Comparison of ENCODE assay signal across 1 mouse cellular context in the genomic region with DNA sequence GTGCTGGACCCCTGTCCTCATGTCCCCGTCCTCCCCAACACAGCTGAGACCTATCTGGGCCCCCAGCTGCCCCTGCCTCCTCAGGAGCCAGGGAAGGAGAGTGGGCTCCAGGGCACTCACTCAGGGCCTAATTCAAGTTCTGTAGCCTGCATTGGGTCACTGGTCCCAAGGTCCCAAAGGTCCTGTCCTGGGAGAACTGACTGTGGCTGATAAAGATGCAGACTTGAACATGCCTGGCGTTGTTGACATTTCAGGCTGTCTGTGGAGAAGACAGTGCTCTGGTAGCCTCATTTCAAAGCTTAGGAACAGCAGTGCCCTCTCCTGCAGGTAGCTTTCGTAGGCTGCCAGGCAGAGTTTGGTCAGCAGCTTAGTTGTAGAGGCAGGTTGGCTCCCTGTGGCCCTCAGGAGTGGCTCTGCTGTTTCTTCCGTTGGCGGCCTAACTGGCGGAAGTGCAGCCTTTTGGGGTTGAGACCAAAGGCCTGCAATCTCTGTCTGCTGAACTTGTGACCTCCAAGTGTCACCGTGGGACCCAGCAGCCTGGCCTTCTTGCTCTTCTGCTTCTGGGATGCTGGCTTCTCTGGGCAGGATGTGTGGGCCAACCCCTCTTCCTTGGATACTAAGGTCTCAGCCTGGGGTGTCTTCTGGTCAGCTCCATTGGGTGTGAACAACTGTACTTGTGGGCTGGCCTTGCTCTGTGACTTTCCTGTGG.
TF ChIP-seq lines count a peak whose summit lies in the region.

No protein-coding gene starts in this region.

TF ChIP-seq in MEL, 35 proteins besides CTCF, POLR2A, EP300 and RAD21 (continued from another document):
- TF ChIP-seq ELF1 (IDR thresholded peaks at IDR 0.05; ENCODE audit: low read depth, low read length) = 0 out of 2 replicates have a peak, but pooled peaks have one; percentile 30
- peak; percentile 37; the same call in 1 of the 2 replicates for TF ChIP-seq SMC3 (IDR thresholded peaks at IDR 0.05; ENCODE audit: low read depth, low read length)
- TF ChIP-seq ETS1 (IDR thresholded peaks at IDR 0.05; ENCODE audit: low read depth, low read length) = no peak
- no peak; the same call in 1 of the 2 replicates for TF ChIP-seq ZKSCAN1 (IDR thresholded peaks at IDR 0.05; ENCODE audit: low read depth, low read length)
- no peak; the same call in 1 of the 2 replicates for TF ChIP-seq SIN3A (IDR thresholded peaks at IDR 0.05; ENCODE audit: low read length)
- TF ChIP-seq MYB (IDR thresholded peaks at IDR 0.05; ENCODE audit: low read depth, low read length) = peak; percentile 29; the same call in 1 of the 2 replicates
- TF ChIP-seq UBTF (IDR thresholded peaks at IDR 0.05; ENCODE audit: borderline replicate concordance, insufficient read depth, low read depth, low read length) = no peak
- TF ChIP-seq MYC (IDR thresholded peaks at IDR 0.05; ENCODE audit: low read depth, low read length) = no peak
- no peak for TF ChIP-seq JUND (IDR thresholded peaks at IDR 0.05; ENCODE audit: low read depth, low read length)
- TF ChIP-seq NELFE (IDR thresholded peaks at IDR 0.05; ENCODE audit: low read depth, low read length) = 0 out of 2 replicates have a peak, but pooled peaks have one; percentile 21
- no peak for TF ChIP-seq MEF2A (IDR thresholded peaks at IDR 0.05; ENCODE audit: extremely low read depth, insufficient replicate concordance, low read depth, low read length, poor library complexity, severe bottlenecking)
- peak; percentile 75 for TF ChIP-seq POLR2AphosphoS2 (IDR thresholded peaks at IDR 0.05; ENCODE audit: low read length)
- TF ChIP-seq GATA1 (IDR thresholded peaks at IDR 0.05; ENCODE audit: low read depth, low read length) = no peak
- TF ChIP-seq E2F4 (IDR thresholded peaks at IDR 0.05; ENCODE audit: borderline replicate concordance, low read depth, low read length) = no peak
- peak; percentile 42; the same call in 1 of the 2 replicates for TF ChIP-seq POLR2AphosphoS5 (IDR thresholded peaks at IDR 0.05; ENCODE audit: borderline replicate concordance, low read depth, low read length)
- TF ChIP-seq ZNF384 (IDR thresholded peaks at IDR 0.05; ENCODE audit: low read depth, low read length) = no peak
- TF ChIP-seq USF2 (IDR thresholded peaks at IDR 0.05; ENCODE audit: borderline replicate concordance in 1 of 2, insufficient read depth in 1 of 2, low read depth in 1 of 2, low read length in 2 of 2) = no peak
- no peak for TF ChIP-seq CHD1 (IDR thresholded peaks at IDR 0.05; ENCODE audit: low read depth, low read length)
- peak; percentile 62; the same call in 1 of the 2 replicates for TF ChIP-seq MAZ (IDR thresholded peaks at IDR 0.05; ENCODE audit: low read depth, low read length)
- TF ChIP-seq NRF1 (IDR thresholded peaks at IDR 0.05; ENCODE audit: insufficient read depth, low read depth, low read length, poor library complexity, severe bottlenecking) = no peak
- no peak for TF ChIP-seq TBP (IDR thresholded peaks at IDR 0.05; ENCODE audit: low read depth, low read length)
- no peak for TF ChIP-seq KAT2A (conservative IDR thresholded peaks at IDR 0.05; ENCODE audit: low read depth, low read length)
- no peak for TF ChIP-seq GABPA (IDR thresholded peaks at IDR 0.05; ENCODE audit: low read depth, low read length)
- no peak for TF ChIP-seq RCOR1 (IDR thresholded peaks at IDR 0.05; ENCODE audit: low read depth, low read length)
- 0 out of 2 replicates have a peak, but pooled peaks have one; percentile 19 for TF ChIP-seq HCFC1 (IDR thresholded peaks at IDR 0.05; ENCODE audit: low read depth, low read length)
- peak; percentile 87 for TF ChIP-seq ZMIZ1 (IDR thresholded peaks at IDR 0.05; ENCODE audit: low read depth, low read length)
- TF ChIP-seq USF1 (IDR thresholded peaks at IDR 0.05; ENCODE audit: low read depth, low read length) = no peak
- TF ChIP-seq ZC3H11A (IDR thresholded peaks at IDR 0.05; ENCODE audit: low read depth, low read length) = no peak
- TF ChIP-seq MXI1 (IDR thresholded peaks at IDR 0.05; ENCODE audit: low read depth, low read length) = no peak
- peak; percentile 18; the same call in 1 of the 2 replicates for TF ChIP-seq CHD2 (IDR thresholded peaks at IDR 0.05; ENCODE audit: low read length)
- TF ChIP-seq MAFK (IDR thresholded peaks at IDR 0.05; ENCODE audit: borderline replicate concordance, low read depth, low read length) = 0 out of 2 replicates have a peak, but pooled peaks have one; percentile 34
- TF ChIP-seq MAX (IDR thresholded peaks at IDR 0.05; ENCODE audit: low read length) = no peak
